Mouse (Mus musculus): ENCODE measurements around the gene Runx1. TPM values are rescaled to one million over a fixed set of nuclear protein-coding genes. Genes with fewer than 3 reads are reported as not detected.

Runx1 gene
- total and polyA plus RNA-seq, 3 experiments, result 3.1 to 10.9 (median 4.7) TPM

DNA sequence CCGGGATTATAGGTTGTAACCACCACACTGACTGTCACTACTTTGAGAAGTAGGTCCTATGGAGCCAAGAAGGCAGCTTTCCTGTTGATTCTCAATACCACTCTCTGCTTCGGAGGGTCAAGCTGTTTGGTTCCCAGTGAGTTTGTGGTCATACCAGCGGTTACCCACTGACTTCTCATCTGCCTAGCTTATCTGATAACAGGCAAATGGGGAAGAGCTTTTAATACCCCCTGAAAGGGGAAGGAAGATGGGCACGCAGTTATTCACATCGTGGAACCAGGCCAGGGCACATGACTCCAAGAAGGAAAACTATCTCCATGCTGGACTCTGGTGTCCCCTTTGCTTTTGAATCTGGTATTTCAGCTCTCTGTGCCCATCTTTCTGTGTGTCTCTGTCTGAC lies 25.1 kb downstream of the Runx1 start:
- H3K4me3 ChIP-seq (replicated peaks in 1 of 3; ENCODE audit: low read depth in 2 of 3, low read length in 2 of 3, poor library complexity in 1 of 3), result no peak overlapping the region
- H3K4me2 ChIP-seq (ENCODE audit: insufficient read depth, low read depth, poor library complexity, severe bottlenecking), result no peak overlapping the region
- peaks cover 0 to 9% of the 10 kb centered on the region in 2 experiments; a peak in 1 of 4 replicates for H3K4me1 ChIP-seq (ENCODE audit: control insufficient read depth in 1 of 2, insufficient read depth in 2 of 2)
- no peaks in the 10 kb centered on the region for H3K27me3 ChIP-seq (replicated peaks)
- DNase-seq (ENCODE audit: extremely low read depth), result no peak
- H3K9me3 ChIP-seq (replicated peaks; ENCODE audit: low read length), result no peaks in the 10 kb centered on the region
- in situ Hi-C loops (cut with MboI; ENCODE audit: low pct_ligation_motif_present, low pct_unique_long_range_greater_than_20kb, low sequenced_read_pairs) (no loop called here), dilution Hi-C loops (cut with MboI; ENCODE audit: extremely low pct_ligation_motif_present, extremely low pct_unique_long_range_greater_than_20kb, low sequenced_read_pairs) (no loop called here)
- H3K36me3 ChIP-seq (replicated peaks in 1 of 2; ENCODE audit: control insufficient read depth in 1 of 2, insufficient read depth in 1 of 2, low read length in 1 of 2), result peaks cover 0 to 69% of the 10 kb centered on the region in 2 experiments
- TF ChIP-seq POLR2A (IDR thresholded peaks at IDR 0.05; ENCODE audit: low read depth, low read length), result no peak
- TF ChIP-seq CHD2 (IDR thresholded peaks at IDR 0.05; ENCODE audit: low read length), result no peak
- TF ChIP-seq RAD21 (IDR thresholded peaks at IDR 0.05; ENCODE audit: low read depth, low read length), result no peak
- no peak for TF ChIP-seq RCOR1 (conservative IDR thresholded peaks at IDR 0.05; ENCODE audit: low read depth, low read length)
- no peak for TF ChIP-seq JUND (conservative IDR thresholded peaks at IDR 0.05; ENCODE audit: low read depth, low read length)
- TF ChIP-seq ZNF384 (IDR thresholded peaks at IDR 0.05; ENCODE audit: low read depth, low read length), result no peak
- TF ChIP-seq NRF1 (IDR thresholded peaks at IDR 0.05; ENCODE audit: low read depth, low read length), result no peak
- TF ChIP-seq SMC3 (IDR thresholded peaks at IDR 0.05; ENCODE audit: low read depth, low read length), result no peak
- no peak for TF ChIP-seq TCF12 (IDR thresholded peaks at IDR 0.05; ENCODE audit: low read depth, low read length)
- no peak for TF ChIP-seq CHD1 (IDR thresholded peaks at IDR 0.05; ENCODE audit: low read depth, low read length)
- TF ChIP-seq GABPA (IDR thresholded peaks at IDR 0.05; ENCODE audit: insufficient replicate concordance, low read depth, low read length), result no peak
- TF ChIP-seq PAX5 (IDR thresholded peaks at IDR 0.05; ENCODE audit: low read length), result no peak
- no peak for TF ChIP-seq ZMIZ1 (IDR thresholded peaks at IDR 0.05; ENCODE audit: low read depth, low read length)
- no peak for TF ChIP-seq UBTF (IDR thresholded peaks at IDR 0.05; ENCODE audit: low read depth, low read length)
- no peak for TF ChIP-seq MAX (IDR thresholded peaks at IDR 0.05; ENCODE audit: low read length)
- no peaks in the 10 kb centered on the region for H3K79me2 ChIP-seq (replicated peaks; ENCODE audit: control insufficient read depth, extremely low read depth, insufficient read depth, poor library complexity, severe bottlenecking)
- no peak overlapping the region for H3K9ac ChIP-seq (ENCODE audit: insufficient read depth, low read depth)
- H3K27ac ChIP-seq (ENCODE audit: insufficient read depth, low read depth), result no peak overlapping the region

DNA sequence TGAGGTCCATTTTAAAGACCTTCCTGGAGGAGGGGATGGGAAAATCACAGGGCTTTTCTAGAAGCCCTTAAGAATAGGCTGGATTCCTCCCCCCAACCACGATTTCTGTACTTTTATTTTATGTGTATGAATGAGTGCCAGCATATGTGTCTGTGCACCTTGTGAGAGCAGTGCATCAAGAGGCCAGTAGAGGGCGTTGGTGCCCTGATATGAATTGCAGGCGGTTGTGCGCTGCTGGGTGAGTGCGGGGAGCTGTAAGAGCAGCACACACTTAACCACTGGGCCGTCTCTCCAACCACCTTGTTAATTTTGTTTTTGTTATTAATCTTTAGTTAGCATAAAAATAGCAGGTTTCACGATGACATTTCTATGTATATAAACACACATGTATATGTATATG lies 26.0 kb downstream of the Runx1 start:
- DNase-seq (ENCODE audit: extremely low read depth), result no peak
- Histone ChIP-seq H3K79me2 (replicated peaks; ENCODE audit: control insufficient read depth, extremely low read depth, insufficient read depth, poor library complexity, severe bottlenecking) (no peaks in the 10 kb centered on the region), H3K27ac (ENCODE audit: insufficient read depth, low read depth) (no peak overlapping the region), H3K4me2 (ENCODE audit: insufficient read depth, low read depth, poor library complexity, severe bottlenecking) (no peak overlapping the region), H3K27me3 (replicated peaks) (no peaks in the 10 kb centered on the region), H3K36me3 (replicated peaks in 1 of 2; ENCODE audit: control insufficient read depth in 1 of 2, insufficient read depth in 1 of 2, low read length in 1 of 2) (peaks cover 0 to 70% of the 10 kb centered on the region in 2 experiments), H3K4me1 (ENCODE audit: control insufficient read depth in 1 of 2, insufficient read depth in 2 of 2) (peaks cover 0 to 14% of the 10 kb centered on the region in 2 experiments; a peak in 1 of 4 replicates), H3K9me3 (replicated peaks; ENCODE audit: low read length) (no peaks in the 10 kb centered on the region), H3K4me3 (replicated peaks in 1 of 3; ENCODE audit: low read depth in 2 of 3, low read length in 2 of 3, poor library complexity in 1 of 3) (no peak overlapping the region), H3K9ac (ENCODE audit: insufficient read depth, low read depth) (no peak overlapping the region)
- peak in 1 of 2 experiments; percentile 43; a peak in 2 of 4 replicates for TF ChIP-seq CTCF (conservative IDR thresholded peaks at IDR 0.05 in 1 of 2, IDR thresholded peaks at IDR 0.05 in 1 of 2; ENCODE audit: low read depth in 2 of 2, low read length in 2 of 2)
- no peak for TF ChIP-seq TBP (conservative IDR thresholded peaks at IDR 0.05; ENCODE audit: low read depth, low read length)
- no peak for TF ChIP-seq EP300 (IDR thresholded peaks at IDR 0.05; ENCODE audit: low read length)
- no peak for TF ChIP-seq CHD1 (IDR thresholded peaks at IDR 0.05; ENCODE audit: low read depth, low read length)
- no peak for TF ChIP-seq BHLHE40 (IDR thresholded peaks at IDR 0.05; ENCODE audit: low read depth, low read length)
- TF ChIP-seq IRF4 (IDR thresholded peaks at IDR 0.05; ENCODE audit: low read depth, low read length), result no peak
- no peak for TF ChIP-seq POLR2A (IDR thresholded peaks at IDR 0.05; ENCODE audit: low read depth, low read length)
- no peak for TF ChIP-seq ZKSCAN1 (IDR thresholded peaks at IDR 0.05; ENCODE audit: borderline replicate concordance, low read depth, low read length)
- TF ChIP-seq MEF2A (IDR thresholded peaks at IDR 0.05; ENCODE audit: borderline replicate concordance, low read depth, low read length), result no peak
- no peak for TF ChIP-seq UBTF (IDR thresholded peaks at IDR 0.05; ENCODE audit: low read depth, low read length)
- no peak for TF ChIP-seq CHD2 (IDR thresholded peaks at IDR 0.05; ENCODE audit: low read length)
- TF ChIP-seq SMC3 (IDR thresholded peaks at IDR 0.05; ENCODE audit: low read depth, low read length), result peak; percentile 18; the same call in 1 of the 2 replicates
- no peak for TF ChIP-seq TCF12 (IDR thresholded peaks at IDR 0.05; ENCODE audit: low read depth, low read length)
- no peak for TF ChIP-seq KAT2A (IDR thresholded peaks at IDR 0.05; ENCODE audit: insufficient replicate concordance, low read length)
- TF ChIP-seq SIN3A (IDR thresholded peaks at IDR 0.05; ENCODE audit: low read length), result no peak
- TF ChIP-seq RAD21 (IDR thresholded peaks at IDR 0.05; ENCODE audit: low read depth, low read length), result peak; percentile 19
- TF ChIP-seq MXI1 (IDR thresholded peaks at IDR 0.05; ENCODE audit: low read depth, low read length), result no peak
- TF ChIP-seq GABPA (IDR thresholded peaks at IDR 0.05; ENCODE audit: insufficient replicate concordance, low read depth, low read length), result no peak
- dilution Hi-C loops (cut with MboI; ENCODE audit: extremely low pct_ligation_motif_present, extremely low pct_unique_long_range_greater_than_20kb, low sequenced_read_pairs), result no loop called here
- in situ Hi-C loops (cut with MboI; ENCODE audit: low pct_ligation_motif_present, low pct_unique_long_range_greater_than_20kb, low sequenced_read_pairs), result no loop called here
